Mouse (Mus musculus) Patski (cell line): Measurements from ENCODE around the gene Cyp4a32. TPM values are rescaled to one million over a fixed set of nuclear protein-coding genes. Genes with fewer than 3 reads are reported as not detected.

ENCODE experiments used
- ATAC-seq: fragments of 100-300 bp; one replicate; pipeline ENCODE4 v1.8.0; 2021
- CTCF ChIA-PET: fragments of 350-600 bp; sonication (Branson Sonifier 250); formaldehyde crosslinking; loops from one replicate; lab custom pipeline; 2022; ENCODE audit warnings: inconsistent platforms; lab: Charles Lee
- POLR2A ChIA-PET: fragments of 350-600 bp; sonication (Branson Sonifier 250); formaldehyde crosslinking; loops from one replicate; lab custom pipeline; 2022; ENCODE audit warnings: antibody characterized with exemption, inconsistent platforms; lab: Charles Lee
- DNase-seq: peaks from one replicate; pipeline ENCODE4 v3.0.0-alpha.2; 2011; ENCODE audit warnings: low read depth, low spot score
- H3K27me3 ChIP-seq: fragments of 371-371 bp; one replicate; pipeline ENCODE4 v1.5.1; 2021
- CTCF ChIP-seq: fragments of 100-300 bp; IDR thresholded peaks from one replicate; pipeline ENCODE4 v1.5.1; 2021
- in situ Hi-C: fragments of 300-500 bp; cut with MboI; formaldehyde crosslinking; loops from 3 replicates; pipeline ENCODE4 v1.11.1; 2018; ENCODE audit warnings: low pct_unique_long_range_greater_than_20kb, mixed read lengths
- polyA plus RNA-seq: library from polyadenylated mRNA; unstranded; gene quantifications from one replicate; pipeline ENCODE4 v1.2.3, GENCODE M21; 2021

Cyp4a32 gene
- polyA plus RNA-seq, 1 experiment from 2014 or later, result not detected

- ATAC-seq (no peak), DNase-seq (no peak)
- POLR2A ChIA-PET, result no interaction called here
- in situ Hi-C loops, result no loop called here
- no peaks in the 10 kb centered on the region for H3K27me3 ChIP-seq
- CTCF ChIA-PET, result no interaction called here
- TF ChIP-seq CTCF, result no peak
These were observed 56.5 kb downstream of the Cyp4a32 start for GRCm38 (mm10) chr4:115657104-115657866.

- TF ChIP-seq CTCF, result no peak
- DNase-seq, result no peak
- CTCF ChIA-PET, result no interaction called here
- in situ Hi-C loops, result no loop called here
- POLR2A ChIA-PET, result no interaction called here
- ATAC-seq, result no peak
- H3K27me3 ChIP-seq, result no peaks in the 10 kb centered on the region
These were observed 57.1 kb downstream of the Cyp4a32 start for GRCm38 (mm10) chr4:115657867-115658249.

GRCm38 (mm10) chr4:115659190-115659589 is 58.4 kb downstream of the Cyp4a32 start:
- ATAC-seq (no peak), DNase-seq (no peak)
- in situ Hi-C loops, result no loop called here
- CTCF ChIA-PET, result no interaction called here
- TF ChIP-seq CTCF, result no peak
- H3K27me3 ChIP-seq, result no peaks in the 10 kb centered on the region
- POLR2A ChIA-PET, result no interaction called here

Other genes with a start within 250 kb of the Cyp4a32 start
- 0.22 TPM for gene Cyp4a12b, start 189.3 kb upstream of the Cyp4a32 start, polyA plus RNA-seq
- not detected for gene Cyp4a30b, start 148.4 kb upstream of the Cyp4a32 start, polyA plus RNA-seq
- gene Cyp4a14, start 104.8 kb upstream of the Cyp4a32 start, polyA plus RNA-seq, result not detected
- gene Cyp4a10, start 82.7 kb upstream of the Cyp4a32 start, polyA plus RNA-seq, result not detected
- gene Cyp4a31, start 37.3 kb upstream of the Cyp4a32 start, polyA plus RNA-seq, result not detected
- gene Cyp4b1, start 46.8 kb downstream of the Cyp4a32 start, polyA plus RNA-seq, result 0.19 TPM
- 38.9 TPM for gene Efcab14, start 136.8 kb downstream of the Cyp4a32 start, polyA plus RNA-seq
- 0.83 TPM for gene Tex38, start 180.0 kb downstream of the Cyp4a32 start, polyA plus RNA-seq
- 28.5 TPM for gene Atpaf1, start 183.8 kb downstream of the Cyp4a32 start, polyA plus RNA-seq
- gene Mob3c, start 227.1 kb downstream of the Cyp4a32 start, polyA plus RNA-seq, result 4.9 TPM
- 26.3 TPM for gene Mknk1, start 238.2 kb downstream of the Cyp4a32 start, polyA plus RNA-seq